Mouse (Mus musculus): ENCODE data around the gene Ctla2a.
A peak's percentile ranks its signal among the peaks of the same experiment; 100 is the strongest.
"Not testable (repeated sequence)": the region's sequence is repeated elsewhere in the genome, so short reads cannot be mapped to it uniquely, and the experiment has no call there.

Gene Ctla2a

GRCm38 (mm10) chr13:60936500-60936901, at the start of gene Ctla2a, which contains the start of gene Gm49391:
TSS of gene Ctla2a (minus strand) at chr13:60936625.
TSS of gene Gm49391 (minus strand) at chr13:60936571.
- DNase-seq (ENCODE audit: low spot score in 2 of 2) = peak in 1 of 2 experiments; percentile 12

- not testable (repeated sequence) for DNase-seq (ENCODE audit: low spot score in 2 of 2)
Measured at GRCm38 (mm10) chr13:60972319-60972718, 35.9 kb upstream of the Ctla2a start.

GRCm38 (mm10) chr13:60963985-60964384, 27.6 kb upstream of the Ctla2a start:
- not testable (repeated sequence) for DNase-seq (ENCODE audit: low spot score in 2 of 2)

GRCm38 (mm10) chr13:60961706-60962105, 25.3 kb upstream of the Ctla2a start:
- DNase-seq (ENCODE audit: low spot score in 2 of 2) = no peak

- not testable (repeated sequence) for DNase-seq (ENCODE audit: low spot score in 2 of 2)
Measured at GRCm38 (mm10) chr13:60941884-60942283, 5.5 kb upstream of the Ctla2a start, which contains the start of gene Tpbpa. TSS of gene Tpbpa (minus strand) at chr13:60941984.

GRCm38 (mm10) chr13:60935490-60935889, 935 bp downstream of the Ctla2a start, which contains the start of gene Gm49393:
TSS of gene Gm49393 (minus strand) at chr13:60935590.
- not testable (repeated sequence) for DNase-seq (ENCODE audit: low spot score in 2 of 2)

- not testable (repeated sequence) for DNase-seq (ENCODE audit: low spot score in 2 of 2)
Measured at GRCm38 (mm10) chr13:60904780-60905179, 31.6 kb downstream of the Ctla2a start, which contains the start of gene Tpbpb. TSS of gene Tpbpb (minus strand) at chr13:60904880.

- peak in 1 of 2 experiments; percentile 18 for DNase-seq (ENCODE audit: low spot score in 2 of 2)
Measured at GRCm38 (mm10) chr13:60897328-60897727, 39.1 kb downstream of the Ctla2a start, which contains the start of gene Ctla2b. TSS of gene Ctla2b (minus strand) at chr13:60897447.

GRCm38 (mm10) chr13:60896794-60897193, 39.6 kb downstream of the Ctla2a start, which contains the start of gene Gm49392:
TSS of gene Gm49392 (minus strand) at chr13:60896894.
- not testable (repeated sequence) for DNase-seq (ENCODE audit: low spot score in 2 of 2)

GRCm38 (mm10) chr13:60895406-60896160, 40.8 kb downstream of the Ctla2a start:
- no peak for DNase-seq (ENCODE audit: low spot score in 2 of 2)

GRCm38 (mm10) chr13:60892301-60892700, 44.1 kb downstream of the Ctla2a start:
- no peak for DNase-seq (ENCODE audit: low spot score in 2 of 2)

All from spleen, postnatal 10 days (tissue).